Mouse (Mus musculus): ENCODE results near the gene Gm20721. TPM values are rescaled to one million over a fixed set of nuclear protein-coding genes. Genes with fewer than 3 reads are reported as not detected.

Gene Gm20721
- polyA plus RNA-seq, 1 experiment from 2014 or later = 7.5 TPM

GRCm38 (mm10) chr2:174342793-174343400 is 3.6 kb downstream of the Gm20721 start:
- H3K4me2 ChIP-seq (replicated peaks) = no peak overlapping the region
- H3K4me1 ChIP-seq = peaks cover 37% of the 10 kb centered on the region
- peaks cover 29% of the 10 kb centered on the region for H3K36me3 ChIP-seq
- no peaks in the 10 kb centered on the region for H3K9me3 ChIP-seq
- peak overlapping the region; percentile 46 for H3K27ac ChIP-seq (replicated peaks)
- H3K4me3 ChIP-seq = no peak overlapping the region
- ATAC-seq (replicated peaks) = 0 out of 2 replicates have a peak, but pooled peaks have one; percentile 14
- no peak overlapping the region for H3K9ac ChIP-seq (replicated peaks)
- H3K27me3 ChIP-seq = no peaks in the 10 kb centered on the region
- 50% methylated on average over 8 of the region's 8 CpGs for WGBS

GRCm38 (mm10) chr2:174340893-174341580 is 5.5 kb downstream of the Gm20721 start:
- Histone ChIP-seq H3K27me3 (no peaks in the 10 kb centered on the region), H3K4me1 (peaks cover 45% of the 10 kb centered on the region), H3K36me3 (peaks cover 15% of the 10 kb centered on the region), H3K4me3 (no peak overlapping the region), H3K9ac (replicated peaks) (no peak overlapping the region), H3K9me3 (no peaks in the 10 kb centered on the region), H3K4me2 (replicated peaks) (no peak overlapping the region), H3K27ac (replicated peaks) (no peak overlapping the region)
- 95% methylated on average over 4 of the region's 4 CpGs for WGBS
- no peak for ATAC-seq (replicated peaks)

- WGBS = 94% methylated on average over 3 of the region's 3 CpGs
- H3K27ac ChIP-seq (replicated peaks) = no peak overlapping the region
- H3K4me3 ChIP-seq = no peak overlapping the region
- ATAC-seq (replicated peaks) = no peak
- H3K36me3 ChIP-seq = peaks cover 8% of the 10 kb centered on the region
- H3K4me2 ChIP-seq (replicated peaks) = no peak overlapping the region
- H3K9me3 ChIP-seq = no peaks in the 10 kb centered on the region
- no peaks in the 10 kb centered on the region for H3K27me3 ChIP-seq
- no peak overlapping the region for H3K9ac ChIP-seq (replicated peaks)
- peaks cover 51% of the 10 kb centered on the region for H3K4me1 ChIP-seq
Observed at GRCm38 (mm10) chr2:174340229-174340892, 6.2 kb downstream of the Gm20721 start.

GRCm38 (mm10) chr2:174339701-174340100 is 6.8 kb downstream of the Gm20721 start:
- Histone ChIP-seq H3K27ac (replicated peaks) (no peak overlapping the region), H3K27me3 (no peaks in the 10 kb centered on the region), H3K9ac (replicated peaks) (no peak overlapping the region), H3K9me3 (no peaks in the 10 kb centered on the region), H3K4me1 (peaks cover 56% of the 10 kb centered on the region), H3K4me3 (no peak overlapping the region), H3K36me3 (peaks cover 1% of the 10 kb centered on the region), H3K4me2 (replicated peaks) (no peak overlapping the region)
- 91% methylated on average over 1 of the region's 1 CpGs for WGBS
- no peak for ATAC-seq (replicated peaks)

- H3K4me1 ChIP-seq = peaks cover 57% of the 10 kb centered on the region
Observed at GRCm38 (mm10) chr2:174337275-174337674, 9.2 kb downstream of the Gm20721 start.

GRCm38 (mm10) chr2:174334415-174334814 is 12.1 kb downstream of the Gm20721 start:
- ATAC-seq (replicated peaks) = no peak
- H3K27ac ChIP-seq (replicated peaks) = no peak overlapping the region
- H3K4me3 ChIP-seq = no peak overlapping the region
- 76% methylated on average over 10 of the region's 10 CpGs for WGBS
- no peak overlapping the region for H3K9ac ChIP-seq (replicated peaks)
- no peaks in the 10 kb centered on the region for H3K9me3 ChIP-seq
- H3K4me1 ChIP-seq = peaks cover 67% of the 10 kb centered on the region
- H3K36me3 ChIP-seq = no peaks in the 10 kb centered on the region
- H3K27me3 ChIP-seq = no peaks in the 10 kb centered on the region
- H3K4me2 ChIP-seq (replicated peaks) = no peak overlapping the region

More at GRCm38 (mm10) chr2:174337275-174337674, 9.2 kb downstream of the Gm20721 start:
- no peaks in the 10 kb centered on the region for H3K27me3 ChIP-seq
- no peak overlapping the region for H3K9ac ChIP-seq (replicated peaks)
- H3K27ac ChIP-seq (replicated peaks) = no peak overlapping the region
- H3K4me3 ChIP-seq = no peak overlapping the region
- H3K9me3 ChIP-seq = no peaks in the 10 kb centered on the region
- no peak overlapping the region for H3K4me2 ChIP-seq (replicated peaks)
- no peaks in the 10 kb centered on the region for H3K36me3 ChIP-seq
- ATAC-seq (replicated peaks) = no peak
- WGBS = 89% methylated on average over 13 of the region's 13 CpGs

GRCm38 (mm10) chr2:174333239-174333890 is 13.1 kb downstream of the Gm20721 start:
- ATAC-seq (replicated peaks) = no peak
- 62% methylated on average over 7 of the region's 7 CpGs for WGBS
- Histone ChIP-seq H3K4me2 (replicated peaks) (0 out of 2 replicates have a peak overlapping the region, but pooled peaks have one; percentile 67), H3K9ac (replicated peaks) (no peak overlapping the region), H3K36me3 (no peaks in the 10 kb centered on the region), H3K9me3 (no peaks in the 10 kb centered on the region), H3K4me1 (peaks cover 68% of the 10 kb centered on the region), H3K4me3 (no peak overlapping the region), H3K27ac (replicated peaks) (no peak overlapping the region), H3K27me3 (no peaks in the 10 kb centered on the region)

- ATAC-seq (replicated peaks) = no peak
- WGBS = 13% methylated on average over 12 of the region's 12 CpGs
- H3K27me3 ChIP-seq = no peaks in the 10 kb centered on the region
- H3K4me2 ChIP-seq (replicated peaks) = peak overlapping the region; percentile 67
- H3K4me3 ChIP-seq = peak overlapping the region; percentile 74
- no peaks in the 10 kb centered on the region for H3K36me3 ChIP-seq
- peaks cover 66% of the 10 kb centered on the region for H3K4me1 ChIP-seq
- H3K9ac ChIP-seq (replicated peaks) = peak overlapping the region; percentile 94
- peak overlapping the region; percentile 97 for H3K27ac ChIP-seq (replicated peaks)
- no peaks in the 10 kb centered on the region for H3K9me3 ChIP-seq
Observed at GRCm38 (mm10) chr2:174331282-174332030, 15.1 kb downstream of the Gm20721 start.

- H3K4me2 ChIP-seq (replicated peaks) = peak overlapping the region; percentile 67
- no peaks in the 10 kb centered on the region for H3K27me3 ChIP-seq
- H3K9ac ChIP-seq (replicated peaks) = peak overlapping the region; percentile 94
- peaks cover 61% of the 10 kb centered on the region for H3K4me1 ChIP-seq
- no peaks in the 10 kb centered on the region for H3K9me3 ChIP-seq
- no peaks in the 10 kb centered on the region for H3K36me3 ChIP-seq
- H3K27ac ChIP-seq (replicated peaks) = peak overlapping the region; percentile 97
- ATAC-seq (replicated peaks) = peak; percentile 45
- H3K4me3 ChIP-seq = peak overlapping the region; percentile 74
- under 1% methylated on average over 44 of the region's 48 CpGs for WGBS
Observed at GRCm38 (mm10) chr2:174330616-174331191, 15.8 kb downstream of the Gm20721 start.

GRCm38 (mm10) chr2:174329663-174330615 is 16.6 kb downstream of the Gm20721 start:
- ATAC-seq (replicated peaks) = peak; percentile 80
- H3K4me2 ChIP-seq (replicated peaks) = peak overlapping the region; percentile 67
- H3K27ac ChIP-seq (replicated peaks) = peak overlapping the region; percentile 97
- H3K9ac ChIP-seq (replicated peaks) = peak overlapping the region; percentile 94
- H3K9me3 ChIP-seq = no peaks in the 10 kb centered on the region
- WGBS = under 1% methylated on average over 98 of the region's 131 CpGs
- peaks cover 53% of the 10 kb centered on the region for H3K4me1 ChIP-seq
- H3K36me3 ChIP-seq = no peaks in the 10 kb centered on the region
- peak overlapping the region; percentile 74 for H3K4me3 ChIP-seq
- no peaks in the 10 kb centered on the region for H3K27me3 ChIP-seq
